Mouse (Mus musculus) liver, postnatal 0 days (tissue): ENCODE measurements around the gene Pla2g3.

Experiments
- CTCF ChIP-seq: sonication (generic); IDR thresholded peaks from 2 replicates; pipeline ENCODE4 v1.5.1; 2016; ENCODE audit warnings: antibody characterized with exemption, low read depth
- EP300 ChIP-seq: IDR thresholded peaks from 2 replicates; pipeline ENCODE4 v1.6.1; 2016; ENCODE audit warnings: antibody characterized with exemption, low read depth, mild to moderate bottlenecking

DNA sequence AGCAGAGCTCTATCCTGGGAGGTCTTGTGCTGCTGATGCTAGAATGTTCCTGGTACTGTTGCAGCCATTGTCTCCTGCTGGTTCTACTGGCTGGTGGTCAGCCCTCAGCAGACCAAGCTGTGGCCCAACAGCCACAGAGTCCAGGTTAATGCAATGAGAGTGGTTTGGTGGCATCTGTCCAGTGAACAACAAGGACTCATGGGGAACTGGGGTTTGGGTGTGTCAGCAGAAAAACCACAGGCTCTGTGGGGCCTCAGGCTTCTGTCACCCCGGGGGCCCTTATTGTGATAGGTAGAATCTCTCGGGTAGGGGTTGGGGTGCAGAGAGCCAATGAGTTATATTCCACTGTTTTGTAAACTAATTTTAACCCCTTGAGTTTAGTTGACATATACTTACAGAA lies 22.2 kb downstream of the Pla2g3 start:
- TF ChIP-seq CTCF (no peak), EP300 (no peak)
